Mouse (Mus musculus): ENCODE measurements around the gene Bdh2. TPM values are rescaled to one million over a fixed set of nuclear protein-coding genes. Genes with fewer than 3 reads are reported as not detected.

Bdh2 gene
- polyA plus RNA-seq (2012; rRNA removed) = 0.50 and 0.72 TPM in 2 replicates

DNA sequence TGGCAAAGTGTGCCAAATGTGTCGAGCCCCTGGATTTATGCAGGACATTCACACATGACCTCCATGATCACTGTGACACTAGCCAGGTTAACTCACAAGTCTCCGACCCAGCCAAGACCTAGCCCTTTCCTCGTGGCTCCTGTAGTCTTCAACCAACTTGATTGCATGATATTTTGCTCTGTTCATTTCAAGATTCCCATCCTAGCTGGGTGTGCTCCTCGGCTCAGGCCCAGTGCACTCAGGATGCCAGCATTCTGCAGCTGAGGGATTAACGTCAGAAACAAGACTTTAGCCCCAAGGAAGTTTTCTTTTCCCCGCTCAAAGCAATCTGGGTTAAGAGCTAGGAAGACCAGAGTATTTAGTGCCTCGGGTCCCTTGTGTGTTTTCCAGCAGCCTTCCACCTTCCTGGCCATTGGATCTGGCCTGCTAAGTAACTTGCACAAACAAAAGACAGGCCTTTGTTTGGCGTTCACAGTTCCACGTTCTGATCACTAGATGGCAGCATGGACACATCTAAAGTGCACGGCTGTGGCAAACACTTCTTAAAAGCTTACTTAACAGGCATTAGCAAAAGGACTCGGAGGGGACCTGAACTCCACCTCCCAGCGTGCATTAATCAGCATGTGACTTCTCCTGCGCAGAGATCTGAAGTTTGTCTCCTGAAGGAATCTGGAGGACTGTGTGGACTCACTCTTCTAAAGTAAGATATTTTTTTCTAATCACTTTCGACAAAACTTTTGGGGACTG, at the start of gene Bdh2:
Gene Bdh2, plus strand, starts transcription at position 553 of the 747 bp plus-strand sequence.

DNA sequence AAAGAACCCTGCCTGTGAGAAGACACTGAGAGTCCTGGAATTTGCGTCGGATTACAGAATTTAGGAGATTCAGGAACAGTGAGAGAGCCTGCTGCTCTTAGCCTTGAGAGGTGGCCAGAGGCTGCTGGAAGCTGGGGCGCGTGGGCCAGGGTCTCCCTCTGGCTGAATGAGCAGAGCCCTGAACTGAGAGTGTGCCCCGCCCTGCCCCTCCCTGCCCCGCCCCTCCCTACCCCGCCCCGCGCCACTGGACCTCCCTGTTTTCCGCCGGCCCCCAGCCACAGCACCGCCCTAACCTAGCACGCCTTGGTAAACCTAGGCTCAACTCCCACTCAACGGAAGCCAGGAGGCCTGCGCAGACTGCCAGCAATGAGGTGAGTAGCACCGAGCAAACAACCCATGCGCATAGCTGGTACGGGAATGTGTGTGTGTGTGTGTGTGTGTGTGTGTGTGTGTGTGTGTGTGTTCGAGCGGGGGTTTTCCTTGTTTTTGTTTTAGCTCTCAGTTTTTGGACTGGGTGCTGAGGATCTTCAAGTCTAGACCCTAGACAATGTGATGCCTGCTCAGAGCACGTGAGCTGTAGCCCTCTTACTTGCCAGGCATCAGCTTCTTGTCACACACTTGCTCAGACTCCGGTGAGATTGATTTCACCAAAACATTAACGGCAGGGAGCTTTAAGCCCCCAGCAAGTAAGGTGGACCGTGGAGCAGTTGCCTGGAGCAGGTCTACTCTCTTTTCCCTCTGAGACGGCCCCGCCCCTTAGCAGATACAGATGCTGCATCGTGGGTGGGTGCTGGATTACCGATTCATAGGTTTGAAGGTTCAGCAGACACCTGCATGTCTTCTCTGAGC, 26.6 kb downstream of the Bdh2 start, which contains the start of gene Slc9b2:
Gene Slc9b2, plus strand, starts transcription at position 290 of the 849 bp plus-strand sequence.

DNA sequence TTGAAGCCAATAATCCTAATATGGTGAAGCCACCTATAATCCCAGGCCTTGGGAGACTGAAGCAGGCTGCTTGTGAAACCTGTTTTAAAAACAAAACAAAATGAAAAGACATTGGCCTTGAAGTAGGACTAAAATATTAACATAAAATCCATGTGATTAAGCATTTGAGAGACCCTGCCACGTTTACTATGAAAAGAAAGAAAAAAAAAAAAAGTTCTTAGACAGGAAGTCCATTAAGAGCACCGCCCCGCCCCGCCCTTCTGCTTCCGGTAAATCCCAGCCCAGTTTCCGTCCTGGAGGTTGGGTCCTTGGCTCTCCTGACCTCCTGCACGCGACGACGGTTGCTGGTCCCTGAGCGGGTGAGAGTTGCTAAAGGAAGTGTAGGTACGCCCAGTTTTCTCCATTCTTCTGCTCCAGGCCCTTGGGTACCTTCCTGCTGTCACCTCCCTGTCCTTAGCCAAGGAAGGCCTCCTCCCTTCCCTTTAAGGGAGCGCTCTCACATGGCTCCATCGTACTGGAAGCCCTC, 66.8 kb downstream of the Bdh2 start, which contains the start of gene Slc9b1:
Gene Slc9b1, plus strand, starts transcription at position 291 of the 526 bp plus-strand sequence.

Other genes starting within 250 kb of the Bdh2 start
- gene Cenpe, start 68.7 kb upstream of the Bdh2 start, polyA plus RNA-seq (2012; rRNA removed) = 7.3 and 9.7 TPM in 2 replicates
- gene Slc9b2, start 26.5 kb downstream of the Bdh2 start, polyA plus RNA-seq (2012; rRNA removed) = 0.14 and 0.24 TPM in 2 replicates
- 0.03 and 0.05 TPM in 2 replicates for gene Slc9b1, start 66.8 kb downstream of the Bdh2 start, polyA plus RNA-seq (2012; rRNA removed)
- 13.4 and 14.5 TPM in 2 replicates for gene Cisd2, start 142.7 kb downstream of the Bdh2 start, polyA plus RNA-seq (2012; rRNA removed)
- gene Ube2d3, start 156.9 kb downstream of the Bdh2 start, polyA plus RNA-seq (2012; rRNA removed) = 146 and 157 TPM in 2 replicates
- 3.5 and 3.8 TPM in 2 replicates for gene Manba, start 204.4 kb downstream of the Bdh2 start, polyA plus RNA-seq (2012; rRNA removed)

Data from liver, embryonic 18 days (tissue).